Mouse (Mus musculus): ENCODE measurements around the gene Tnnt1.

DNA sequence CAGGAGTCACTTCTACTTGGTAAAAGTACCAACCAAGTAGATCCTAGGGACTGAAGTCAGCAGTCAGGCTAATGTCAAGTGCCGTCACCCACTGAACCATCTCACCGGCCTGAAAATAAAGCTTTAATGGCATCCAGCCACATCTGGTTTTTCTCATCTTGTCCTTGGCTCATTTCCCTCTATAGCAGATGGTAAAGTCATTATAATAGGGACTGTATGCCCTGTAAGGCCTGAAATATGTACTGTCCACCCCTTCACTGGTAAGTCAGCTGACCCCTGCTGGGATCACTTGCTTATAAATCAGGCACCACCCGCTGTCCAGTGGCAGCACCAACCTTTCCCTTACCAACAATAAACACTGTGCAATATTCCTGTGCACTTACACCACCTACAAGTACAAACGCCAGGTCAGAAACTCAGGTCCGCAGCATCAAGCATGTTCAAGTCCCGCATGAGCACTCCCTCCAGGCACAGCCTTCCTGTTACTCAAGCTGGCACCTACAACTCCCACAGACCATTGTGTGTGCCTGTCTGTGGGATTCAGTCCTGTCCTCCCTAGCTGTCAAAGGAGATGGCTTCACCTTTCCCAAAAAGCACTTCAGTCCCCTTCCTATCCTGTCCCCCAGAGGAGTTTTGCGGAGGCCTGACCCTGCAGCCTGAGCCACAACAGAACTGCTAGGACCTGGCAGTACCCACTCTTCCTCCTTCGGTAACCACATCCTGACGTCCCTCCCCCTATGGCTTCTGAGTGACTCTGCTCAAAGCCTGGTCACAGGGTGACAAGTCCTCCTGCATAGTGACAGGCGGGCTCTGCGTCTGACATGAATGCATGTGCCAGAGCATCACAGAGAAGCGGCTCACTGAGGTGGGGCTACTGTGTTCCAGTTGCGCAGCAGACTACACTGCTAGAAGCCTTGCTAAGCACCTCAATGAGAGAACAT is 23.6 kb downstream of the Tnnt1 start:
- TF ChIP-seq POLR2A (IDR thresholded peaks at IDR 0.05; ENCODE audit: borderline replicate concordance, low read depth, low read length) (no peak), CTCF (IDR thresholded peaks at IDR 0.05; ENCODE audit: low read depth, low read length) (no peak)
